Mouse (Mus musculus) R1 (cell line): ENCODE data around the gene Rnf144b.

Experiments used
- DNase-seq: peaks from one replicate; pipeline ENCODE4 v3.0.0-alpha.2; 2018; ENCODE audit warnings: low read depth, low spot score

The Rnf144b gene

GRCm38 (mm10) chr13:47124449-47124848, 2.0 kb downstream of the Rnf144b start:
- peak; percentile 74 for DNase-seq

GRCm38 (mm10) chr13:47124986-47125385, 2.5 kb downstream of the Rnf144b start:
- DNase-seq, result no peak

- DNase-seq, result no peak
These were observed 3.1 kb downstream of the Rnf144b start for GRCm38 (mm10) chr13:47125595-47125994.

- DNase-seq, result no peak
These were observed 6.6 kb downstream of the Rnf144b start for GRCm38 (mm10) chr13:47129090-47129489.

GRCm38 (mm10) chr13:47133058-47133457, 10.6 kb downstream of the Rnf144b start:
- DNase-seq, result no peak

GRCm38 (mm10) chr13:47134836-47135235, 12.4 kb downstream of the Rnf144b start:
- no peak for DNase-seq

- no peak for DNase-seq
These were observed 13.3 kb downstream of the Rnf144b start for GRCm38 (mm10) chr13:47135741-47136140.

GRCm38 (mm10) chr13:47142764-47143163, 20.3 kb downstream of the Rnf144b start:
- no peak for DNase-seq

- DNase-seq, result no peak
These were observed 23.5 kb downstream of the Rnf144b start for GRCm38 (mm10) chr13:47145939-47146338.

GRCm38 (mm10) chr13:47146388-47146787, 23.9 kb downstream of the Rnf144b start:
- DNase-seq, result no peak

GRCm38 (mm10) chr13:47148573-47148972, 26.1 kb downstream of the Rnf144b start:
- peak; percentile 13 for DNase-seq

- DNase-seq, result no peak
These were observed 27.5 kb downstream of the Rnf144b start for GRCm38 (mm10) chr13:47149993-47150392.

GRCm38 (mm10) chr13:47151060-47151459, 28.6 kb downstream of the Rnf144b start:
- no peak for DNase-seq

- peak; percentile 80 for DNase-seq
These were observed 29.9 kb downstream of the Rnf144b start for GRCm38 (mm10) chr13:47152390-47152789.

- no peak for DNase-seq
These were observed 30.8 kb downstream of the Rnf144b start for GRCm38 (mm10) chr13:47153206-47153605.

- no peak for DNase-seq
These were observed 32.4 kb downstream of the Rnf144b start for GRCm38 (mm10) chr13:47154866-47155265.

GRCm38 (mm10) chr13:47156841-47157240, 34.4 kb downstream of the Rnf144b start:
- DNase-seq, result no peak

- DNase-seq, result no peak
These were observed 39.5 kb downstream of the Rnf144b start for GRCm38 (mm10) chr13:47162001-47162400.

- no peak for DNase-seq
These were observed 42.3 kb downstream of the Rnf144b start for GRCm38 (mm10) chr13:47164732-47165131.

- no peak for DNase-seq
These were observed 42.8 kb downstream of the Rnf144b start for GRCm38 (mm10) chr13:47165261-47165660.

- peak; percentile 62 for DNase-seq
These were observed 46.0 kb downstream of the Rnf144b start for GRCm38 (mm10) chr13:47168484-47168883.

- no peak for DNase-seq
These were observed 47.6 kb downstream of the Rnf144b start for GRCm38 (mm10) chr13:47170026-47170425.

GRCm38 (mm10) chr13:47170811-47171555, 48.5 kb downstream of the Rnf144b start:
- DNase-seq, result no peak

- DNase-seq, result no peak
These were observed 50.4 kb downstream of the Rnf144b start for GRCm38 (mm10) chr13:47172891-47173290.
